Mouse (Mus musculus): ENCODE data around the gene Gm11037.

GRCm38 (mm10) chr2:131105989-131106388 is 27.3 kb upstream of the Gm11037 start:
- TF ChIP-seq TAL1 (IDR thresholded peaks at IDR 0.05; ENCODE audit: low read length) = no peak
- no peak for TF ChIP-seq GATA1 (IDR thresholded peaks at IDR 0.05; ENCODE audit: low read length)

All from erythroblast, embryonic 14.5 days (primary cell).